Mouse (Mus musculus): Measurements from ENCODE around the gene Ccdc155. TPM values are rescaled to one million over a fixed set of nuclear protein-coding genes. Genes with fewer than 3 reads are reported as not detected.

Gene Ccdc155
- total and polyA plus RNA-seq, 2 experiments, result not detected

GRCm38 (mm10) chr7:45191803-45192363, 12.8 kb downstream of the Ccdc155 start:
- H3K27ac ChIP-seq (replicated peaks; ENCODE audit: insufficient read depth, low read depth, low read length), result no peak overlapping the region
- 49% methylated on average over 8 of the region's 8 CpGs for WGBS
- H3K27me3 ChIP-seq (ENCODE audit: control insufficient read depth, insufficient read depth, low read length), result peaks cover 10% of the 10 kb centered on the region; the same call in 1 of the 2 replicates
- H3K79me2 ChIP-seq (ENCODE audit: control insufficient read depth, insufficient read depth, low read length), result no peaks in the 10 kb centered on the region
- H3K36me3 ChIP-seq (ENCODE audit: control insufficient read depth, insufficient read depth, low read length), result no peaks in the 10 kb centered on the region
- no peak for TF ChIP-seq POLR2A (IDR thresholded peaks at IDR 0.05; ENCODE audit: extremely low read depth, insufficient read depth, low read length)
- no peak for TF ChIP-seq CTCF (IDR thresholded peaks at IDR 0.05; ENCODE audit: low read depth, low read length)
- no peak overlapping the region for H3K4me3 ChIP-seq (ENCODE audit: insufficient read depth, low read depth, low read length)
- H3K9ac ChIP-seq (ENCODE audit: low read depth, low read length), result no peak overlapping the region
- no peak for DNase-seq (ENCODE audit: extremely low read depth, low read depth, low spot score)
- no peaks in the 10 kb centered on the region for H3K4me1 ChIP-seq (ENCODE audit: control insufficient read depth, insufficient read depth, low read length)

DNA sequence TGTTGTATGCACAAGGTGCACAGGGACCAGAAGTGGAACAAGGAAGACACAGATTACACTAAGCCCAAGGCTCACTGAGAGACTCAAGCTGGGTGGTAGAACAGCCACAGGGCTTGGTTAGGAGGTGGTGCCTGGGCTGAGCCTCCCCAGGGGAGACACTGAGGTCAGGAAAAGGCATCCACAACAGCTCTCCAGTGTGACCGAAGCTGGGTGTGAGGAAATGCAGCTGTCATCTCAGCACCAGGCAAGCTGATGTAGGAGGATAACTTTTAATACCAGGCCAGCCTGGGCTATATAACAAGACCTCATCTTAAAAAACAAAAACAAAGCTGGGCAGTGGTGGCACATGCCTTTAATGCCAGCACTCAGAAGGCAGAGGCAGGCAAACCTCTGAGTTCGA, 13.5 kb downstream of the Ccdc155 start:
- WGBS, result 53% methylated on average over 2 of the region's 2 CpGs
- no peak for DNase-seq (ENCODE audit: extremely low read depth, low read depth, low spot score)
- Histone ChIP-seq H3K27me3 (ENCODE audit: control insufficient read depth, insufficient read depth, low read length) (peaks cover 10% of the 10 kb centered on the region; the same call in 1 of the 2 replicates), H3K79me2 (ENCODE audit: control insufficient read depth, insufficient read depth, low read length) (no peaks in the 10 kb centered on the region), H3K4me3 (ENCODE audit: insufficient read depth, low read depth, low read length) (no peak overlapping the region), H3K4me1 (ENCODE audit: control insufficient read depth, insufficient read depth, low read length) (no peaks in the 10 kb centered on the region), H3K27ac (replicated peaks; ENCODE audit: insufficient read depth, low read depth, low read length) (no peak overlapping the region), H3K36me3 (ENCODE audit: control insufficient read depth, insufficient read depth, low read length) (no peaks in the 10 kb centered on the region), H3K9ac (ENCODE audit: low read depth, low read length) (no peak overlapping the region)
- TF ChIP-seq POLR2A (IDR thresholded peaks at IDR 0.05; ENCODE audit: extremely low read depth, insufficient read depth, low read length) (no peak), CTCF (IDR thresholded peaks at IDR 0.05; ENCODE audit: low read depth, low read length) (no peak)

GRCm38 (mm10) chr7:45190186-45190585, 14.5 kb downstream of the Ccdc155 start:
- Histone ChIP-seq H3K4me3 (ENCODE audit: insufficient read depth, low read depth, low read length) (no peak overlapping the region), H3K4me1 (ENCODE audit: control insufficient read depth, insufficient read depth, low read length) (no peaks in the 10 kb centered on the region), H3K79me2 (ENCODE audit: control insufficient read depth, insufficient read depth, low read length) (no peaks in the 10 kb centered on the region), H3K27ac (replicated peaks; ENCODE audit: insufficient read depth, low read depth, low read length) (no peak overlapping the region), H3K9ac (ENCODE audit: low read depth, low read length) (no peak overlapping the region), H3K27me3 (ENCODE audit: control insufficient read depth, insufficient read depth, low read length) (peaks cover 10% of the 10 kb centered on the region), H3K36me3 (ENCODE audit: control insufficient read depth, insufficient read depth, low read length) (no peaks in the 10 kb centered on the region)
- no peak for TF ChIP-seq POLR2A (IDR thresholded peaks at IDR 0.05; ENCODE audit: extremely low read depth, insufficient read depth, low read length)
- no peak for TF ChIP-seq CTCF (IDR thresholded peaks at IDR 0.05; ENCODE audit: low read depth, low read length)
- 88% methylated on average over 6 of the region's 6 CpGs for WGBS
- no peak for DNase-seq (ENCODE audit: extremely low read depth, low read depth, low spot score)

GRCm38 (mm10) chr7:45189600-45189999, 15.1 kb downstream of the Ccdc155 start:
- H3K4me1 ChIP-seq (ENCODE audit: control insufficient read depth, insufficient read depth, low read length), result no peaks in the 10 kb centered on the region
- H3K79me2 ChIP-seq (ENCODE audit: control insufficient read depth, insufficient read depth, low read length), result no peaks in the 10 kb centered on the region
- no peak for DNase-seq (ENCODE audit: extremely low read depth, low read depth, low spot score)
- peaks cover 10% of the 10 kb centered on the region for H3K27me3 ChIP-seq (ENCODE audit: control insufficient read depth, insufficient read depth, low read length)
- WGBS, result 53% methylated on average over 16 of the region's 16 CpGs
- no peak overlapping the region for H3K4me3 ChIP-seq (ENCODE audit: insufficient read depth, low read depth, low read length)
- TF ChIP-seq CTCF (IDR thresholded peaks at IDR 0.05; ENCODE audit: low read depth, low read length) (no peak), POLR2A (IDR thresholded peaks at IDR 0.05; ENCODE audit: extremely low read depth, insufficient read depth, low read length) (no peak)
- H3K9ac ChIP-seq (ENCODE audit: low read depth, low read length), result no peak overlapping the region
- no peak overlapping the region for H3K27ac ChIP-seq (replicated peaks; ENCODE audit: insufficient read depth, low read depth, low read length)
- H3K36me3 ChIP-seq (ENCODE audit: control insufficient read depth, insufficient read depth, low read length), result no peaks in the 10 kb centered on the region

DNA sequence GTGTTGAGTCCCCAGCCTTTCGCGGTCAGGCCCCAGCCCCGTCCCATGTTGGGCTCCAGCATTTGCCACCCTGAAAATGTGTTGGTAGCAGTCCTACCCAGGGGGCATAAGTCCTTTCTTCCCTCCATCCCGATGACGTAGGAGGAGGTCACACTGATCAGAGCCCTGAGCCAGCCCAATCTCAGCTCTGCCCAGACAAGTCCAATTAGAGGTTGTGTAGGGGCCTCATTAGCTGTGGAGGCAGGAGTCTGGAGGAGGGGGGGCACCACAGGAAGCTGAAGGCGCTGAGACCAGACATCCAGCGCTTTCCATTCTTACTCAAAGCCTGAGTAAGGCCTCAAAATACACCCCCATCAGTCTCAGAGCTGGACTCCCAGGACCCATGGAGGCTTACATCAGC, 18.8 kb downstream of the Ccdc155 start:
- peaks cover 23% of the 10 kb centered on the region for H3K27me3 ChIP-seq (ENCODE audit: control insufficient read depth, insufficient read depth, low read length)
- TF ChIP-seq POLR2A (IDR thresholded peaks at IDR 0.05; ENCODE audit: extremely low read depth, insufficient read depth, low read length), result no peak
- no peak for TF ChIP-seq CTCF (IDR thresholded peaks at IDR 0.05; ENCODE audit: low read depth, low read length)
- no peak overlapping the region for H3K9ac ChIP-seq (ENCODE audit: low read depth, low read length)
- H3K4me1 ChIP-seq (ENCODE audit: control insufficient read depth, insufficient read depth, low read length), result peaks cover 5% of the 10 kb centered on the region; the same call in 1 of the 2 replicates
- 70% methylated on average over 7 of the region's 7 CpGs for WGBS
- H3K27ac ChIP-seq (replicated peaks; ENCODE audit: insufficient read depth, low read depth, low read length), result no peak overlapping the region
- no peaks in the 10 kb centered on the region for H3K36me3 ChIP-seq (ENCODE audit: control insufficient read depth, insufficient read depth, low read length)
- no peak for DNase-seq (ENCODE audit: extremely low read depth, low read depth, low spot score)
- no peak overlapping the region for H3K4me3 ChIP-seq (ENCODE audit: insufficient read depth, low read depth, low read length)
- H3K79me2 ChIP-seq (ENCODE audit: control insufficient read depth, insufficient read depth, low read length), result no peaks in the 10 kb centered on the region

GRCm38 (mm10) chr7:45183672-45184071, 21.0 kb downstream of the Ccdc155 start:
- Histone ChIP-seq H3K79me2 (ENCODE audit: control insufficient read depth, insufficient read depth, low read length) (no peaks in the 10 kb centered on the region), H3K4me1 (ENCODE audit: control insufficient read depth, insufficient read depth, low read length) (peaks cover 5% of the 10 kb centered on the region; the same call in 1 of the 2 replicates), H3K27me3 (ENCODE audit: control insufficient read depth, insufficient read depth, low read length) (peaks cover 20% of the 10 kb centered on the region), H3K27ac (replicated peaks; ENCODE audit: insufficient read depth, low read depth, low read length) (no peak overlapping the region), H3K9ac (ENCODE audit: low read depth, low read length) (no peak overlapping the region), H3K36me3 (ENCODE audit: control insufficient read depth, insufficient read depth, low read length) (no peaks in the 10 kb centered on the region), H3K4me3 (ENCODE audit: insufficient read depth, low read depth, low read length) (no peak overlapping the region)
- 72% methylated on average over 7 of the region's 7 CpGs for WGBS
- DNase-seq (ENCODE audit: extremely low read depth, low read depth, low spot score), result no peak
- TF ChIP-seq CTCF (IDR thresholded peaks at IDR 0.05; ENCODE audit: low read depth, low read length) (no peak), POLR2A (IDR thresholded peaks at IDR 0.05; ENCODE audit: extremely low read depth, insufficient read depth, low read length) (no peak)
